Mouse (Mus musculus) kidney, postnatal 36 days (tissue): ENCODE measurements around the gene Kif3c.
"Not testable (repeated sequence)": the region's sequence is repeated elsewhere in the genome, so short reads cannot be mapped to it uniquely, and the experiment has no call there.

Experiments used
- DNase-seq, 2 experiments: peaks; one replicate each; pipeline ENCODE4 v3.0.0; 2021 to 2022; ENCODE audit warnings: mixed read lengths in 2 of 2

Gene Kif3c

DNA sequence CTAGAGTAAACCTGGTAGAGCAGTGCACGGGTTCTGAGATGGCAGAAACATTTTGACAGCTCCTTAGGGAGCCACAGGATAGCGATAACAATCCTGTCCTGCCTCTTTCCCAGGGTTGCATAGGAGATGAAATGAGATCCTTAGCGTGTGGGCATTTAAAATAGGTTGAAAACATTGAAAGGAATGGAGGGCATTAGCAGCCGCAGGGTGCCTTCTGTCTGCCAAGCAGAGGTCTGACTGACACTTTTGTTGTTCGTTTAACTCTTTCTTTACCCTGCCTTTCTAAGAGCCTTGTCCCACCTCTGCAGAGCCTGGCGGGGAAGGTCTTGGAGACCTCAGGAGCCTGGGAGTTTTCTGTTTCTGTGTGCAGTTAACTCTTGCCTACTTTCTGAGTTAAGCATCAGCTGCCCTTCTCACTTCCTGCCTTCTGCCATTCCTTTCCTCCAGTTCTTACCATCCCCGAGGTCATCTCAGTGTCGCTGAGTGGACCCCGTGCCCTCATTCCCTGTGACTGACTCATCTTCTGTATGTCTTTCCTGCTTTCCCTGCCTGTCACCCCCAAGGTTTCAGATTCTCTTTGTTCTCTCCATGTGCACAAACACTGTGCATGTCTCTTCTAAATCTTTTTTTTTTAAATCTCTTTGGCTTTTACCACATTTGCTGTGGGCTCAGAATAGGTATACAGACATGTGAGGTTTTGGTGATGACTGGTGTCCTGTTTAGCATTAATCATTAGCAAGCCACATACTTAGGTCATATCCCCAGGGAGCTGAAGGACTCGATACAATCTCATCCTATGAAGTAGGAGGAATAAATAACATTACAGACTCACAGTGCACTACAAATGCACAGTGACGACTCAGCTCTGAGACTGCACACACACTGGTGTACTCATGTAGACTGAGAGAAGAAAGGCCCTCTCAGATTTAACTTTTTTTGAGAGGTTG lies 6.3 kb downstream of the Kif3c start:
- DNase-seq = no peak

DNA sequence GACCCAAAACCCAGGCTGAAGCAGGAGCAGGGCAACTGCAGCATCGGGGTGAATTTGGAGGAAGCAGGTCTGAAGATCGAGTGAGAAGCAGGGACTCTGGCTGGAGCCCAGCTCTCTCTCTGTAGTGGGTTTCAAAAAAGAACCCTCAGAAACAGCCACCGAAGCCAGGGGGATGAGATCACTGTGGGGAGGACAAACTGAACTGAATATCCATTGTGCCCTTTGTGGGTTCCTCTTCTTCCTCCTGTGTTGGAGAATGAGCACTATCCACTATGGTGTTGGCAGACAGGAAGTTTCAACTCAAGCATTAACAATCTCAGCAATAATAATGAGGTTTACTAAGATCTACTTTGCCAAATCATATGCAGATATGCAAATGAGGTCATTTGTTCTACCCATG lies 7.1 kb downstream of the Kif3c start:
- DNase-seq = no peak

DNA sequence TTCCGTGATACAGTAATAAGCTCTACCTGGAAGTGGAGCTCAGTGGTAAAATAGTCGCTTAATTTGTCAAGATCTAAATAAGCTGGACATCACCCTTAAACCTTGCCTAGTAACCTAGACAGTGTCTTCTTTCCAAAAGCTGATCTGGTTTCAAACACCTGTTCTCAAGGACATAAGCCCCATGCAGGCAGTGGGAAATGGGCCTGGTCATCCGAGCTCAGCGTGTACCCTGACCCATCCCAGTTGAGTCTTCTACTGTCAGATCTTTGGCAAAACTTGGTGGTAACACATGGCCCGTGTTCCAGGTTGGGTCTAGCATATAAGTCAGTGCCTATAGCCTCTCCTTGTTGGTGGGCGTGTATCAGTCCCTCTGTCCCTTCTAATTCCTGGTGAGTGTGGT lies 8.6 kb downstream of the Kif3c start:
- DNase-seq = no peak

DNA sequence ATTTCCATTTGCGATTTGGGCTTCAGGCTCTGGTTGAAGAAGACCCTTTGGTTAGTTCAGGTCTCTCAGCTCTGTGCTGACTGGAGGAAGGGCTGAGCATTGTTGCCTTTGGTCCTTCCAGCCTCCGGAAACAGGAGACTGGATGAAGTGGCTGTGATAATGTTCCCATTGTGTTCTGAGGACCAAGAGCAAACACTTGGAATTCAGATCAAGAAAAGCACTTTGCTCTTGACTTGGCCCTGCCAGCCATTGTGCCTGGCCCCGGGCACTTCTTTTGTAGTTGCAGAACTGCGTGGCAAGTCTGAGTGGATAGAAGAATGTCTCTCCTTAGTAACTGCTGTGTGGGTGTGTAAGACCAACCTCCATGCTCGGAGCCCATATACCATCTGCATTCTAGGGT lies 9.6 kb downstream of the Kif3c start:
- no peak for DNase-seq

DNA sequence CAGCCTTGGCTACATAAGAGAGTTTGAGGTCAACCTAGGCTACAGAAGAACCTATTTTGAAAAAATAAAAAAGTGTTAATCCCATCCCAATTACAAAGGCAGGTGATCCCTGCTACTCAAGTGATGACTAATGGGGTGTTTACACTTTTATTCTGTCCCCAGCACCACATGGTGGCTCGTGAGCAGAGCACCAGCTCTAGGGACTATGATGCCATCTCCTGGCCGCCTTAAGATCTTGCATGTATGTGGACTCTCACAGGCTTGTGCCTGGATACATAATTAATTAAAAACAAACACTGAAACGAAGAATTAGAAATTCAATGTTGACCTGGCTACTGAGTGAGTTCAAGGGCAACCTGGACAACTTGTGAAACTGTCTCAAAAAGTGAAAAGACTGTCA lies 12.3 kb downstream of the Kif3c start:
- peak in 1 of 2 experiments; percentile 22 for DNase-seq

DNA sequence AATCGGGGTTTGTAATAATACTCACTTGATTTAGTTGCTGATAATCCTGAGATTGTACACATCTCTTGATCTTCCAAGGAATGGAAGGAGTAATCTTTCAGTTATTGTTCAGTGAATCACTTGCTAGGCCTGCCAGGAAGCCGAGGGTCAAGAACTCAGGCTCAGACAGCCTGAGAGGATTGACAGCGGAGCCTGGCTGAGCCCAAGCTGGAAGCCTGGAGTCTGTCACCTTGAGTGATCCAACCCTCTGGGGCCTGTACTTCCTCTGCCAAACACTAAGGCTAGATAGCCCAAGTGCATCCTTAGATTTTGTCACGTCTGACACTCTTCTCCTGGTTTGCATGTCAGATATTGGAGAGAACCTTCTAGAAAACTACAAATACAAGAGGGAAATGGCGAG lies 12.8 kb downstream of the Kif3c start:
- no peak for DNase-seq

DNA sequence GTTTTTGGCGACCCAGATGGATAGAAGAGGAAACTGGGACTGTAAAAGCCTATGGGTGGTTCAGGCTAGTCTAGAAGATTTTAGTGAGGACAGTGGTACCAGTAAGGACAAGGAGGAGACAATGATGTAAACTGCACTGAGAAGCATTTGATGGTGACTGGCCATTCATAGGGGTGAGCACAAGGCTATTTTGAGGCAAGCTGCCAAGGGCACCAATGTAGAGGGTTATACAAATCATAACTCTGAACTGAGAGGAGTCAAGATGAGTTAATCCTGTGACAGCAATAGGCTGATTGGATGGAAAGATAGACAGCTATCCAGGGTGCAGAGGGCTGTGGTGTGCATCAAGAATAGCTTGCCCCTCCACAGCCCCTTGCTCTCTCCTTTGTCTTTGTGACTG lies 19.9 kb downstream of the Kif3c start:
- DNase-seq = no peak

DNA sequence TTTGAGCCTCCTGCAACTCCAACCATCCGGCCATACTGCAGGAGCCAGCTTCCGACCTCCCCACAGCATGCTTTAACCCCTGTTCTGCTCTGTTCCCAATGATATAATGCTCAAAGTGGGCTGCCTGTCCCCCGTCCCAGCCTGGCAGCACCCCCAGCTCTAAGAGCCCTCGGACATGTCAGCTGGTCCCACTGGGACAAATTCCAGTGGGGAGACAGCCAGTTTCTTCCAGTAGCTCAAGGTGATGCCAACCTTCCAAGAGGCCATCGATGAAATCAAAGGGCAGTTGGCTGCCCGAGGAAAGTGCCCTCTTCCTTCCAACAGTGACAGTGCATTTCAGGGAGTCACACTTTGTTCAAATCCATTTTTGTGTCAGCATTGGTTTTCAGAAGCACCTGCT lies 20.3 kb downstream of the Kif3c start:
- DNase-seq = no peak

DNA sequence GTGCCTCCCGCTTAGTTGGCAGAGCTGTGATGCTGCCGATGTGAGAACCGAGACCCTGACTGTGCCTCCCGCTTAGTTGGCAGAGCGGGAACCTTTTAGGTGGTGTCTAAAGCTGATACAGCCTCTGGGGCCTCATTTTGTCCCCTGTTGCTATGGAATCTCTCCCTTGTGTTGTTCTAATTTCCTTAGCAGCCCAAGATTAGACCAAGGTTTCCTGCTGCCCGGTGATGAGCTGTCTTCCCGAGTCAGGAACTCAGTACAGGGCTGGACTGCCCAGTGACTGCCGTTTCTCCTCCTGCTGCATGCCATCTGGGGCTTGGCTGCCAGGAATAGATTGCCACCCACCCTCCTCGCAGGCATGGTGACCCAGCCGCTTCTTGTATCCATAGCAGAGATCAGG lies 21.0 kb downstream of the Kif3c start:
- no peak for DNase-seq

DNA sequence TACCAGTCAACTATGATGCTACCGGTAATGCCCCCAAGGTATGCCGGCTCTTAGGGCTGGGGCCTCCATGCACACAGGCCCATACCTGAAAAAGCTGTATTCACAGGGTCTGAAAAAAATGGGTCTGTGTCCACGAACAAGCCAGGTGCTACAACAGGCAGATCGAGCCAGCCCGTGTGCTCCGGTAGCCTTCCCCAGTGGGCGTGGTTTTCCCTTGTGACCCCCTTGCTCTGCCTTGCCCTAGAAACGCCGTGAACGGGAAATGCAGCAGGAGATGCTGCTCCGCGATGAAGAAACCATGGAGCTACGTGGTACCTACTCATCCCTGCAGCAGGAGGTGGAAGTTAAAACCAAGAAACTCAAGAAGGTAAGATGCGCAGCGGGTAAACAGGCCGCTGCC lies 23.0 kb downstream of the Kif3c start:
- DNase-seq = no peak

DNA sequence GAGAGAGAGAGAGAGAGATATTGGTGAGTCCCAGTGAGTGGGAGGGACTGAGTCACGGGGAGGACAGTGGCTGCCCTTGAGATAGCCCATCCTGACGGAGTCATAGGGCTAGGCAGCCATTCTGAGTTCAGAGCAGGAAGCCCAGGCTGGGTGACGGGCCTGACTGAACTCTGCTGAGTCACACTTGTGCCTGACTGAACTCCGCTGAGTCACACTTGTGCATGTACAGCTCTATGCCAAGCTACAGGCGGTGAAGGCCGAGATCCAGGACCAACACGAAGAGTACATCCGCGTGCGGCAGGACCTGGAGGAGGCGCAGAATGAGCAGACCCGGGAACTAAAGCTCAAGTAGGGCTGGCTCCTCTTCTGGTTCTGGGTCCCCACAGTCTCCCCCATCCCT lies 24.5 kb downstream of the Kif3c start:
- no peak for DNase-seq

DNA sequence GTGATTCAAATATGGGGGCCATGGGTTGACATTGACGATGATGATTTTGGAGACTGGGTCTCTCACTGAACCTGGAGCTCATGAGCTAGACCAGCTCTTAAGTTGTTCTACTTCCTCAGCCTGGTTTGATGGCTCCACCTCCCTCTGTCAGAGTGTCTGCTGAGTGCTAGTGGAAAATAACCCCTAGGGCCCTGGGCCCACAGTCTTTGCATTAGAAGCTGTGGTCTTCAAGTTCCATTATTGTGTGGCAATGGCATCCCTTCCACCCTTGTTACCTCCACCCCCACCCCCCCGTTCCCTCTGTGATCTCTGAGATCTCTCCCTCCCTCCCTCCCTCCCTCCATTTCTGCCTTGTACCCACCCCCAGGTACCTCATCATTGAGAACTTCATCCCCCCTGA lies 25.1 kb downstream of the Kif3c start:
- no peak for DNase-seq

DNA sequence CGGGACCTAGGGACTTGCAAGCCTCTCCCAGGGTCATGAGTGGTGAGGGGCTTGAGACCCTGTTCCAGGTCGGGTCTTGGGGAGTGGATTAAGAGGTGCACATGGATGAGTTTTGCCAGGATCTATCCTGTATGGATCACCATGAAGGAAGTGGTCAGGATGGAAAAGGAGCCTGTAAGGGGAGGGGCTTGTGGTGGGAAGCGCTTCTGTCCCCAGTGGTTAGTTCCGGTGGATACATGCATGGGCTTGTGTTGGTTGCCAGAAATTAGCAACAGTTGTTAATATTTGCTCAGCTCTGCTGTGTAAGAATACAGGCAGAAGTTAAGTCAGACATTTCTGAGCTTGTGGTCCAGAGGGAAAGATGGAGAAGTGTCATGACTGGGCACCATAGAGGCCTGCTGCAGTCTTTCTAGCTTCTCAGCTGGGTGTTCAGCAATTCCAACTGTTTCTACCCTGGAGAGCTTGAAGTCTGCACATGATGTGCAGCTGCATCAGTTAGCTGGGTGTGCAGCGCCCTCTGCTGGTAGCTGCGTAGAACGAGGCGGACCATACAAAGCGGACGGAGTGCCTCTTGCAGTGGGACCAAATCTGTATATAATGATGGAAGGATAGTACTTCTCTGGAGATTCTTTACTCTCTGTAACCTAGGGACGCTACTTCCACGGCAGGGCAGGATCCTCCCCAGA lies 25.8 kb downstream of the Kif3c start:
- peak; percentile 62 to 85 for DNase-seq

DNA sequence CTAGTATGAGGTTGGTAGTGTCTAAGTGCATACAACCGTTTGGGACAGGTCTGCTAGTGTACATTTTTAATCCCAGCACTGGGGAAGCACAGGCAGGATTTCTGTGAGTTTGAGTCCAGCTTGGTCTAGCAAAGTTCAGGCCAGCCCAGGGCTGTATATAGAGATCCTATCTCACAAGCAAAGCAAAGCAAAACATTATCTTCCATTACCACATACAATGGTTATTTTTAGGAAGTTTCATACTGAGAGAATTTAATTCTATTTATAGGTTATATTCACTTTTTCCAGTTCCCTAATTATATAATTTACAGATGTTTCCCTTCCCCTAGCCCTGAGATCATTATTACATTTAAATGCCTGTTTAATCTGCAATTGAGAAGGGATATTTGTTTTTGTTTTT lies 26.3 kb downstream of the Kif3c start:
- DNase-seq = no peak

DNA sequence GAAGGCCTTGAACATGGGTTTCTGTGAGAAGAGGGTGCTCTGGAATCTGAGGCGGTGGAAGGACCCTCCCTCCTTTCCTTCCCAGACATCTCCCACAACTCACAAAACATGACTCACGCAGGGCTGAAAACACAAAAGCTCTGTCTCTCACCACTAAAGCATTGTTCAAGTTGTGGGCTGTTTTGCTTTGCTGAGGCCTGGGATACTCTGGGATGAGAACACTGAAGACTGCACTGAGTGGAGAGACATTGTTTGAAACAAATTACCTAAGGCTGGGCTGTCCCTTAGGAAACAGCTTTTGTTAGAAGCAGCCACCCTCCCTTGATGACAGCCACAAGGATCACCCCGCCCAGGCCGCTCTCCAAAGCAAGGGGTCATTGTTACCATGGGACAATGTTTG lies 28.2 kb downstream of the Kif3c start:
- no peak for DNase-seq

DNA sequence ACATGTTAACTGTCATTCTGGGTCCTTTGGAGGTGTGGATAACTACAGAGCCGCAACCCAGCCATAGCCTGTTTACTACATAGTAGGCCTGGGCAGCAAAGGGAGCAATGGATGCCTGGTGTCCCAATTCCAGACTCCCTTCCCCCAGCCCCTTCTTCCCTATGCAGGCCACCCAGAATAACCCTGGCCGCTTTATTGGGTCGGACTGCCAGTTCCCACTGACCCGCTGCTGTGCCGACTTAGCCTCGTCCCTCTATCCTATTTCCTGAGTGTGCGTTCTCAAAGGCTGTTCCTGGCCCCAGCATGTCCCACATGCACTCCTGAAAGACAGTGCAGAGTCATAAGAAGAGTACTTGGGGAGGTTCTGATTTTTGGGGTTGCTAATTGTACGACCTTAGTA lies 32.0 kb downstream of the Kif3c start:
- no peak for DNase-seq

DNA sequence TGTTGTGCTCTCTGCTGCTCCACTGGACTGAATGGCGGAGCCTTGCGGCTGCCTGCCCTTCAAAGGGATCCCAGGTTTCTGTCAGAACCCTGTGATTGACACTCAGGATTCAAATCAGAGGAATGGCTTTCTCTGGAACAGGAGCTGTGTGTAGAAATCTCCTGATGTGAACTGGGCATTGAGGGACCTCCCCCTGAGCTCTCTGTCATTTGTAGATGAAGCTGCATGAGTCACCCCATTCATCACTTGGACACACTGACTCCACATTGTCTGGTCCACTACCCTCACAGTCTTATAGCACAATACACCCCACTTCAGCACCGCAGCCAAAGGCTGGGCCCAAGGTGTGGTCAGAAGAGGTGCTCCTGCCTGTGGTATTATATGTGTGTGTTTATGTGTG lies 40.7 kb downstream of the Kif3c start:
- not testable (repeated sequence) for DNase-seq

DNA sequence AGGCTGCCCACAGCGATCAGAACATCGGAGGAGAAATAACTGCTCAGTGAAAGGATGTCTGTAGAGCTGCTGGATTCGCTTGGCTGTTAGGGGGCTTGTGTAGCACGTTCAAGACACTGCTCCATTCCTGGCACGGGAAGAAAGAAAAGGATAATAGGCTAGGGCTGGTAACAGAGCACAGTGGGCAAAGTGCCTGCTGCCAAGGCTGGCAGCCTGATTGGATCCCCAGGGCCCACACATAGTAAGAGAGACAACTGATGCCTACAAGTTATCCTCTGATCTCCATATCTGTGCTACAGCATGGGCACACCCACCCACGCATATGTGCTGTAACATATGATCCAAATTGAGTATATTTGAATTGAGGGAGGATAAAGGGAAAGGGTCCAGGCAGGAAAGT lies 41.7 kb downstream of the Kif3c start:
- no peak for DNase-seq

DNA sequence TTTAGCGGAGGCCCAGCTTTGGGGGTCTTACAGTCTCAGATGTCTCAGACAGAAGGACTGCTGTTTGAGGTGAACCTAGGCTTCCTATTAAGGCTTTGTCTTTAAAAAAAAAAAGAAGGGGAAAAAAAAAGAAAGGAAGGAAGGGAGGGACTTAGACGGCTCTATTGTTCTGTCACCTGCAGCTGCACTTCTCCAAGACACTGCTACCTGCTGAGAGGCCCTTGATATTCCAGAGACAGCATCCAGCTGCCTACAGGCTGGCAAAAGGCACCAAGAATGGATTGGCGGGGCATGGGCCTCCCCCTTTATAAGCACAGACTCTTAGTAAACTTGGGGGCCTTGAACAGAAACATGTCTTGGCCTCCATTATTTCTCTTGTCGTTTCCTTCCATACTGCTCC lies 50.0 kb downstream of the Kif3c start:
- no peak for DNase-seq

DNA sequence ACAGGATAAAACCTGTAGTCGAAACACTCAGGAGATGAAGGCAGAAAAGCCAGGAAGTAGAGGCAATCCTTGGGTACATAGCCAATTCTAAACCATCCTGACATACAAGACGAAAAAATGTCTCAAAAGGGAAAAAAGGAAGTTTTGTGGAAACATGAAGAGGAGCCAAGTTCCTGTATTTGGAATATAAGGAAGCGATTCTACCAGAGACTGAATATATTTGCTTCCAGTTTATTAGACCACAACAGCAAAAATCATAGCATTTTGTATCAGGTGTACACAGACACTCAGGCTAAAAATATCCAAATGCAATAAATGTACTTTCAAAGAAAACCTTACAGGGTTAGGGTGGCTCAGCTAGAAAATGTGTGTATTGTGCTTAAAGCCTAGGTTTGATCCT lies 53.8 kb downstream of the Kif3c start:
- DNase-seq = no peak

DNA sequence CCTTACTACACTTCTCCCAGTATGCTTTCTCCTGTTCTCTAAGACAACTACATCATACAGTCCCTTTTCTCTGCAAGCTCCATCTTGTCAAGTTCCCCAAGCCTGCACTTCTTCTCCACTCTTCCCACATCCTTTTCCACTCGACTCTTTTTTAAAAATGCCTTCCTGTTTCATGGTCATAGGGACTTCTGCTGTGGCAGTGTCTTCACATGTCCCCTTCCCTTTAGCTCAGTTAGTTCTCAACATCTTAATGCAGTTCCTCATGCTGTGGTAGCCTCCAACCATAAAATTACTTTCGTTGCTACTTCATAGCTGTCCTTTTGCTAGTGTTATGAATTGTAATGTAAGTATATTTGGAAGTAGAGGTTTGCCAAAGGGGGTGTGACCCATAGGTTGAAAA lies 55.6 kb downstream of the Kif3c start:
- DNase-seq = no peak

DNA sequence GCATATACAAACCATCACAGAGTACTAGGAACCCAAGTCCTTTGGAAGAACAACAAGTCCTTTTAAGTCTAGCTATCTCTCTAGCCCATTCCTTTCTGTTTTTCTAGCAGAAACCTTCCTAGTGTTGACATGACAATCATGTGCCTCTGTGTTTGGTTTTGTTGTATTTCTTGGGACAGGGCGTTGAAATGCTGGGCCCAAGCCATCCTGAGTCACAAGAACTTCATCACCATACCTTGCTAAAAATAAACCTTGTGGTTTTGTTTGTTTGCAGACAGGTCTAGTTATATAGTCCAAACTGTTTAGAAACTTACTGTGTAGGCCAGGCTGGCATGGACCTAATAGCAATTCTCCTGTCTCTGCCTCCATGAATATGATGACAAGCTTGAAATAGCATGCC lies 57.9 kb downstream of the Kif3c start:
- no peak for DNase-seq

DNA sequence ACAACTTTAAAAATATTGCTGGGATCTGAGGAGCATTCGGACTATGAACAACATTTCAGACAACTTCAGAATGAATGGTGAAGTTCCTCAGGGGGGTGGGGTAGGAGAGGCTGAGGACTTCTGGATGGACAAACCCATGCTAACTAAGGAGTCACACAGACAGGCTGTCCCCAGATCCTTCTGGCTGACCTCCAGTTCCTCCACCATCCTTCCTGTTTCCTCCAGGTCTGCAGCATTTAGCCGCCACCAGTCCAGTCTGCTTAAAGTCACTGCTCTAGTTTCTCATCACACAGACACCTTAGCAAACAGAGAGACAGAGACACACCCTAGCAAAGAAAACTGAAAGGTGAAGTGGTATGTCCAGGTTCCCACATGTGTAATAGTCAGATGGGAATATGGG lies 59.2 kb downstream of the Kif3c start:
- peak; percentile 19 to 35 for DNase-seq
